Mouse (Mus musculus): ENCODE data around the gene Bag3.
A peak's percentile ranks its signal among the peaks of the same experiment; 100 is the strongest.

DNA sequence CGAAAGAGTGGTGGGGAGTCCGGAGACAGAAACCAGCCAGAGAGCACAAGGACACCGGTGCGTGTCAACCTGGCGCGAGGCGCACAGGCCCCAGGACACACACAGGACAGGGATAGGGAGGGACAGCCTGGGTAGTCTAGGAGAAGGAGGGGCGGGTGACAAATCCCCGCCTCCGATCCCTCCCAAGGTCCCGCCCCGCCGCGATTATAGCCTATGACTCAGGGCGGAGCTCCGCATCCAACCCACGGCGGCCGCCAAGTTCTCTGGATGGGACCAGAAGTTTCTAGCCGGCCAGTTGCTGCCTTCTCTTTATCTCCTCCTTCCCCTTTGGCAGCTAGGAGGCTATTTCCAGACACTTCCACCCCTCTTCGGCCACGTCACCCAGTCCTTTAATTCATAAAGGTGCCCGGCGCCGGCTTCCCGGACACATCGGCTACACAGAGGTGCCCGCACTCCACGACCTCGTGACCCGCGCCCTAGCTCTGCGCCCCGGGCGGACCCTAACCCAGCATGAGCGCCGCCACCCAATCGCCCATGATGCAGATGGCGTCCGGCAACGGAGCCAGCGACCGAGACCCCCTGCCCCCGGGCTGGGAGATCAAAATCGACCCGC, at the start of gene Bag3:
- no peak; the same call in 1 of the 2 replicates for TF ChIP-seq CTCF (IDR thresholded peaks at IDR 0.05; ENCODE audit: low read depth)
- TF ChIP-seq EP300 (IDR thresholded peaks at IDR 0.05; ENCODE audit: low read depth), result peak; percentile 9; the same call in 1 of the 2 replicates

All from heart, postnatal 0 days (tissue).